Mouse (Mus musculus) heart, postnatal 0 days (tissue): ENCODE measurements around the gene Wdr19.

Source experiments
- CTCF ChIP-seq: IDR thresholded peaks from 2 replicates; pipeline ENCODE4 v1.5.1; 2016; ENCODE audit warnings: antibody characterized with exemption, control low read depth, low read depth
- EP300 ChIP-seq: IDR thresholded peaks from 2 replicates; pipeline ENCODE4 v1.6.1; 2016; ENCODE audit warnings: antibody characterized with exemption, low read depth

- TF ChIP-seq CTCF, result no peak
- TF ChIP-seq EP300, result no peak
Observed at GRCm38 (mm10) chr5:65294270-65294669, 94.8 kb downstream of the Wdr19 start.
